Mouse (Mus musculus) thymus, postnatal 25 days (tissue): ENCODE results near the gene Hfm1.

Experiments used
- DNase-seq: peaks from one replicate; pipeline ENCODE4 v3.0.0; 2022

Hfm1 gene

GRCm38 (mm10) chr5:106833025-106833424 lies 93.1 kb downstream of the Hfm1 start:
- DNase-seq: no peak

- no peak for DNase-seq
These were observed 94.7 kb downstream of the Hfm1 start for GRCm38 (mm10) chr5:106831401-106831800.

- DNase-seq: no peak
These were observed 95.3 kb downstream of the Hfm1 start for GRCm38 (mm10) chr5:106830775-106831174.

- DNase-seq: no peak
These were observed 99.4 kb downstream of the Hfm1 start for GRCm38 (mm10) chr5:106826740-106827139.

- peak; percentile 15 for DNase-seq
These were observed 100.1 kb downstream of the Hfm1 start for GRCm38 (mm10) chr5:106826044-106826443.

GRCm38 (mm10) chr5:106825301-106825853 lies 100.7 kb downstream of the Hfm1 start:
- DNase-seq: peak; percentile 56

GRCm38 (mm10) chr5:106824716-106825115 lies 101.4 kb downstream of the Hfm1 start:
- DNase-seq: no peak

GRCm38 (mm10) chr5:106819630-106820029 lies 106.5 kb downstream of the Hfm1 start:
- DNase-seq: no peak

- no peak for DNase-seq
These were observed 110.0 kb downstream of the Hfm1 start for GRCm38 (mm10) chr5:106815923-106816654.

- no peak for DNase-seq
These were observed 111.5 kb downstream of the Hfm1 start for GRCm38 (mm10) chr5:106814611-106815010.

- DNase-seq: peak; percentile 78
These were observed 123.0 kb downstream of the Hfm1 start for GRCm38 (mm10) chr5:106803094-106803493.

- DNase-seq: peak; percentile 89
These were observed 124.0 kb downstream of the Hfm1 start for GRCm38 (mm10) chr5:106801886-106802798.

- DNase-seq: no peak
These were observed 124.8 kb downstream of the Hfm1 start for GRCm38 (mm10) chr5:106801215-106801863.

GRCm38 (mm10) chr5:106797896-106798295 lies 128.2 kb downstream of the Hfm1 start:
- no peak for DNase-seq

GRCm38 (mm10) chr5:106791241-106791572 lies 134.9 kb downstream of the Hfm1 start:
- DNase-seq: peak; percentile 48

- no peak for DNase-seq
These were observed 135.5 kb downstream of the Hfm1 start for GRCm38 (mm10) chr5:106790496-106791240.
